Mouse (Mus musculus): ENCODE results near the gene Frmd4b. TPM values are rescaled to one million over a fixed set of nuclear protein-coding genes. Genes with fewer than 3 reads are reported as not detected.
A peak's percentile ranks its signal among the peaks of the same experiment; 100 is the strongest.

The Frmd4b gene
- polyA plus RNA-seq, 1 experiment from 2014 or later: 17.6 TPM

DNA sequence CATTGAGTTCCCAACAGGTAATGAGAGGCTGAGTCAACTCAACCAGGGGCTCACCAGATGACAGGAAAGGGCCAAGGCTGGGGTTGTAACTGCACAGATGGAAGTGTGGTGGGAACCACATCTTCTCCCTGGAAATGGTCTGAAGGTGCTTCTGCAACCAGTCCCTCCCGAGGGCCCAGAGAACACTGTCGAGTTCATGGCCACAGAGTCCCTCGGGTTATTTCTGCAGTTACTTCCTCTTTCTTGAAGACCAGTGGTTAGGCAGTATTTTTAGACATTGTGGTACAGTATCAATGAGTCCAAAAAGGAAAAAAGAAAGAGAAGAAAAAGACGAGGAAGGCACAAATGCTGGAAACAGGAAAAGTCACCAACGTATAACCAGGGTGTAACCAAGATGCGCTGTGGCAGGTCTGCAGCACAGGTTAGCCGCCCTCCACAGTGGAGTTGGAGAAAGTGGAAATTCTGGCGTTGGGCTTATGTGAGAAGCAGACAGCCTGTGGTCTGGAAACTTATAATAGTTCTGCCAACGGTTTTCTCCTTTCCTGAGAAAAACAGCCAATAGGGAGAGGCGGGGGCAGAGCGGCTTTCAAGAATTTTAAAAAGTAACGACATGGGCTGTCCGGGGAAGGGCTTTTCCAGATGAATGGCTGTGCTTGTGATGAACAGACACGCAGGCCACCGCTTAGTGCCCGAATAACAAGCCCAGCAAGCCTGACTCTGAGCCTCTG, 178.3 kb downstream of the Frmd4b start:
- ATAC-seq (ENCODE audit: insufficient number of reproducible peaks, insufficient read depth, low FRiP score, low read depth): no peak
- H3K9ac ChIP-seq (ENCODE audit: low read length): no peak overlapping the region
- H3K27ac ChIP-seq (replicated peaks in 1 of 2; ENCODE audit: control insufficient read depth in 1 of 2, insufficient read depth in 1 of 2, low read depth in 2 of 2, low read length in 2 of 2): no peak overlapping the region
- H3K9me3 ChIP-seq (ENCODE audit: control insufficient read depth, low read length): no peaks in the 10 kb centered on the region
- 72% methylated on average over 16 of the region's 16 CpGs for WGBS
- peaks cover 0 to 6% of the 10 kb centered on the region in 2 experiments; a peak in 1 of 4 replicates for H3K4me1 ChIP-seq (ENCODE audit: control insufficient read depth in 2 of 2, insufficient read depth in 2 of 2, low read length in 2 of 2)
- no peaks in the 10 kb centered on the region for H3K27me3 ChIP-seq (ENCODE audit: control insufficient read depth, insufficient read depth, low read length)
- no peaks in the 10 kb centered on the region for H3K36me3 ChIP-seq (ENCODE audit: control insufficient read depth, insufficient read depth, low read length)
- no peak overlapping the region for H3K4me2 ChIP-seq (ENCODE audit: low read length)
- no peak overlapping the region for H3K4me3 ChIP-seq (ENCODE audit: control insufficient read depth in 1 of 2, insufficient read depth in 1 of 2, low read depth in 1 of 2, low read length in 2 of 2)

- WGBS: 69% methylated on average over 4 of the region's 4 CpGs
- ATAC-seq (ENCODE audit: insufficient number of reproducible peaks, insufficient read depth, low FRiP score, low read depth): no peak
- no peak overlapping the region for H3K4me2 ChIP-seq (ENCODE audit: low read length)
- no peaks in the 10 kb centered on the region for H3K9me3 ChIP-seq (ENCODE audit: control insufficient read depth, low read length)
- no peak overlapping the region for H3K4me3 ChIP-seq (ENCODE audit: control insufficient read depth in 1 of 2, insufficient read depth in 1 of 2, low read depth in 1 of 2, low read length in 2 of 2)
- H3K27me3 ChIP-seq (ENCODE audit: control insufficient read depth, insufficient read depth, low read length): no peaks in the 10 kb centered on the region
- no peak overlapping the region for H3K9ac ChIP-seq (ENCODE audit: low read length)
- no peak overlapping the region for H3K27ac ChIP-seq (replicated peaks in 1 of 2; ENCODE audit: control insufficient read depth in 1 of 2, insufficient read depth in 1 of 2, low read depth in 2 of 2, low read length in 2 of 2)
- H3K4me1 ChIP-seq (ENCODE audit: control insufficient read depth in 2 of 2, insufficient read depth in 2 of 2, low read length in 2 of 2): peaks cover 8 to 16% of the 10 kb centered on the region in 2 experiments; a peak in 1 of 4 replicates
- no peaks in the 10 kb centered on the region for H3K36me3 ChIP-seq (ENCODE audit: control insufficient read depth, insufficient read depth, low read length)
These were observed 182.6 kb downstream of the Frmd4b start for GRCm38 (mm10) chr6:97434753-97435152.

DNA sequence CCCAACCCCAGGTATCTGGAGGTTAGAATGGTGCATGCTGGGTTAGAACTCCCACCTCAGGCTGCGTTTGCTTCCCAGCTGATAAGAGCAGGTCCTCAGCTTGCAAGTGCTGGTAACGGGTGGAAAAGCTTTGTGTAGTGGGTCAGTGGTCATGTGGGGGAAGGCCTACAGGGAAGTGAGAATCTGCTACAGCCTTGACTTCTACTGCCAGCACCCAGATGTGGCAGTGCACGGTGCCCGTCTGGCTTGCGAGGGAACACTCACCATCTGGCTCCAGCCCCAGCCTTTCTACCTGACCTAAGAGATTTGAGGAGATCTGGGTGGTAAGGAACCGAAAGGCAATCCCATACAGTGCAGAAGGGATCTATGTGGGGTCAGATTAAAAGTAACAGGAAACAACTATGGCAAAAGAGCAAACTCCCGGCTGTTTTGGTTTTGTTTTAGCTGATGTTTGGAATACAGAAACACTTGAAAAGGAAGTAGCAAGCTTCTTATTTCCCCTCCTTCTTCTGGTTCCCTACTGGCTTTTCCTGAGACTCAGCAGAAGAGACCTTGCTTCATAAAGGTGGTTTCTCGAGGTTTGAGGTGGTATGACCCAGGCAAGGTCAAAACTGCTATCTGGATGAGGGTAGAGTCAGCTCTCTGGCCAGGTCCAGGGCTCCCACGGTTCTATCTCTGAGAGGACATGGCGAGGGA, 185.9 kb downstream of the Frmd4b start:
- Histone ChIP-seq H3K4me2 (ENCODE audit: low read length) (no peak overlapping the region), H3K9me3 (ENCODE audit: control insufficient read depth, low read length) (no peaks in the 10 kb centered on the region), H3K4me1 (ENCODE audit: control insufficient read depth in 2 of 2, insufficient read depth in 2 of 2, low read length in 2 of 2) (peaks cover 9 to 18% of the 10 kb centered on the region in 2 experiments; a peak in 1 of 4 replicates), H3K36me3 (ENCODE audit: control insufficient read depth, insufficient read depth, low read length) (no peaks in the 10 kb centered on the region), H3K9ac (ENCODE audit: low read length) (no peak overlapping the region), H3K27ac (replicated peaks in 1 of 2; ENCODE audit: control insufficient read depth in 1 of 2, insufficient read depth in 1 of 2, low read depth in 2 of 2, low read length in 2 of 2) (no peak overlapping the region), H3K4me3 (ENCODE audit: control insufficient read depth in 1 of 2, insufficient read depth in 1 of 2, low read depth in 1 of 2, low read length in 2 of 2) (no peak overlapping the region), H3K27me3 (ENCODE audit: control insufficient read depth, insufficient read depth, low read length) (no peaks in the 10 kb centered on the region)
- 59% methylated on average over 10 of the region's 10 CpGs for WGBS
- ATAC-seq (ENCODE audit: insufficient number of reproducible peaks, insufficient read depth, low FRiP score, low read depth): no peak

DNA sequence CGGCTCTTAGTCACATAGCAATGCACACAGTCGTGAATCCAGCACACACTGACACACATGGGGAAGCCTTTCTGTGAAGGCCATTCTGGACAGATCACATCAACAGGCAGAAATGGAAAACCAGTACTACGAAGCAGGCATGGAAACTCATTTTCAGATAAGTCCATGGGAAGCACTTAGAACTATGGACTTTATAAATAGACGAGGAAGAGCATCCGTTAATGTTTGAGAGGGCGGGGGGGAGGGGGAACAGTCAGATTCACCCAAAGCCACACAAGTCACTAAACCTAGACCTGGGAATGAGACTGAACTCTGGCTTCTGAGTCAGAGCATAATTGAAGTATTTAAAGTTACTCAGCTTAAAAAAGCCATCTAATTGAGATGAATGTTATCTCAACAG, 186.8 kb downstream of the Frmd4b start:
- H3K4me1 ChIP-seq (ENCODE audit: control insufficient read depth in 2 of 2, insufficient read depth in 2 of 2, low read length in 2 of 2): peaks cover 9 to 18% of the 10 kb centered on the region in 2 experiments; a peak in 1 of 4 replicates
- H3K9me3 ChIP-seq (ENCODE audit: control insufficient read depth, low read length): no peaks in the 10 kb centered on the region
- ATAC-seq (ENCODE audit: insufficient number of reproducible peaks, insufficient read depth, low FRiP score, low read depth): no peak
- H3K9ac ChIP-seq (ENCODE audit: low read length): no peak overlapping the region
- H3K27ac ChIP-seq (replicated peaks in 1 of 2; ENCODE audit: control insufficient read depth in 1 of 2, insufficient read depth in 1 of 2, low read depth in 2 of 2, low read length in 2 of 2): peak overlapping the region; percentile 10 to 35; a peak in 2 of 4 replicates
- no peak overlapping the region for H3K4me2 ChIP-seq (ENCODE audit: low read length)
- WGBS: 27% methylated on average over 6 of the region's 6 CpGs
- no peaks in the 10 kb centered on the region for H3K36me3 ChIP-seq (ENCODE audit: control insufficient read depth, insufficient read depth, low read length)
- no peak overlapping the region for H3K4me3 ChIP-seq (ENCODE audit: control insufficient read depth in 1 of 2, insufficient read depth in 1 of 2, low read depth in 1 of 2, low read length in 2 of 2)
- no peaks in the 10 kb centered on the region for H3K27me3 ChIP-seq (ENCODE audit: control insufficient read depth, insufficient read depth, low read length)

DNA sequence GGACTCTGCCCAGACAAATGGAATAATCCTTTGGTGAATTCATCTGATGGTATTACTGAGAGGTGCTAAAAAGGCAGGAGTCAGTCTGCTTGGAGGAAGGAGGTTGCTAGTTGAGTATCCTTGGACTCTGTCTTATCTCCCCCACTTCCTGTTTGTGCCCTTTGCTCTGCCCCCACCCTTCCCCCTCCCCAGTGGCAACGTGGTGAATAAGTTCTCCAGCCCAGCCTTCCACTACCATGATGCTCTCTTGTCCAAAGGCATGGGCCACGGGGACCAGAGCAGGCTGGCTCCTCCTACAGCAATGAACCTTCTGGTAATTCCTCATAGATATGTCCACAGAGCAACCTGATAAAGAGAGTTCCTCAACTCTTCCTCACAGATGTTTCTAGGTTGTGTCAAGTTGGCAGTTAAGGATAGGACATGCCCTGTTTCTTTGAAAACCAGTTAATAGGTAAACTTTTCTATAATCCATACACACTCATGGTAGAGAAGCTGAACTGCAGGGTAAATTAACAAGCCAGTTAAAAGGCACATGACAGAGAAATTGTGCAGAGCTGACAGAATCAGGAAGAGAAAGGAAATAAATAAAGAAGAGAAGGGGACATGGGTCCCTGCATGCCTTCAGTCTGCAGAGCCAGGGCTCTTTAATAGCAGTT, 187.5 kb downstream of the Frmd4b start:
- Histone ChIP-seq H3K4me2 (ENCODE audit: low read length) (no peak overlapping the region), H3K4me1 (ENCODE audit: control insufficient read depth in 2 of 2, insufficient read depth in 2 of 2, low read length in 2 of 2) (peaks cover 9 to 18% of the 10 kb centered on the region in 2 experiments; a peak in 1 of 4 replicates), H3K9me3 (ENCODE audit: control insufficient read depth, low read length) (no peaks in the 10 kb centered on the region), H3K4me3 (ENCODE audit: control insufficient read depth in 1 of 2, insufficient read depth in 1 of 2, low read depth in 1 of 2, low read length in 2 of 2) (no peak overlapping the region), H3K36me3 (ENCODE audit: control insufficient read depth, insufficient read depth, low read length) (no peaks in the 10 kb centered on the region), H3K9ac (ENCODE audit: low read length) (no peak overlapping the region), H3K27me3 (ENCODE audit: control insufficient read depth, insufficient read depth, low read length) (no peaks in the 10 kb centered on the region), H3K27ac (replicated peaks in 1 of 2; ENCODE audit: control insufficient read depth in 1 of 2, insufficient read depth in 1 of 2, low read depth in 2 of 2, low read length in 2 of 2) (peak overlapping the region in 1 of 2 experiments; percentile 35; a peak in 2 of 4 replicates)
- ATAC-seq (ENCODE audit: insufficient number of reproducible peaks, insufficient read depth, low FRiP score, low read depth): no peak
- 8% methylated on average over 2 of the region's 2 CpGs for WGBS

GRCm38 (mm10) chr6:97419771-97420446, 197.4 kb downstream of the Frmd4b start:
- Histone ChIP-seq H3K36me3 (ENCODE audit: control insufficient read depth, insufficient read depth, low read length) (no peaks in the 10 kb centered on the region), H3K4me1 (ENCODE audit: control insufficient read depth in 2 of 2, insufficient read depth in 2 of 2, low read length in 2 of 2) (no peaks in the 10 kb centered on the region), H3K4me2 (ENCODE audit: low read length) (no peak overlapping the region), H3K9ac (ENCODE audit: low read length) (no peak overlapping the region), H3K27me3 (ENCODE audit: control insufficient read depth, insufficient read depth, low read length) (0 out of 2 replicates have a peak, but pooled peaks cover 3% of the 10 kb centered on the region), H3K27ac (replicated peaks in 1 of 2; ENCODE audit: control insufficient read depth in 1 of 2, insufficient read depth in 1 of 2, low read depth in 2 of 2, low read length in 2 of 2) (no peak overlapping the region), H3K4me3 (ENCODE audit: control insufficient read depth in 1 of 2, insufficient read depth in 1 of 2, low read depth in 1 of 2, low read length in 2 of 2) (no peak overlapping the region), H3K9me3 (ENCODE audit: control insufficient read depth, low read length) (no peaks in the 10 kb centered on the region)
- ATAC-seq (ENCODE audit: insufficient number of reproducible peaks, insufficient read depth, low FRiP score, low read depth): no peak
- 49% methylated on average over 7 of the region's 7 CpGs for WGBS

GRCm38 (mm10) chr6:97416972-97417554, 200.3 kb downstream of the Frmd4b start:
- no peaks in the 10 kb centered on the region for H3K4me1 ChIP-seq (ENCODE audit: control insufficient read depth in 2 of 2, insufficient read depth in 2 of 2, low read length in 2 of 2)
- no peaks in the 10 kb centered on the region for H3K9me3 ChIP-seq (ENCODE audit: control insufficient read depth, low read length)
- 58% methylated on average over 13 of the region's 13 CpGs for WGBS
- H3K9ac ChIP-seq (ENCODE audit: low read length): no peak overlapping the region
- H3K27me3 ChIP-seq (ENCODE audit: control insufficient read depth, insufficient read depth, low read length): 0 out of 2 replicates have a peak, but pooled peaks cover 3% of the 10 kb centered on the region
- no peaks in the 10 kb centered on the region for H3K36me3 ChIP-seq (ENCODE audit: control insufficient read depth, insufficient read depth, low read length)
- no peak overlapping the region for H3K4me2 ChIP-seq (ENCODE audit: low read length)
- no peak overlapping the region for H3K27ac ChIP-seq (replicated peaks in 1 of 2; ENCODE audit: control insufficient read depth in 1 of 2, insufficient read depth in 1 of 2, low read depth in 2 of 2, low read length in 2 of 2)
- H3K4me3 ChIP-seq (ENCODE audit: control insufficient read depth in 1 of 2, insufficient read depth in 1 of 2, low read depth in 1 of 2, low read length in 2 of 2): no peak overlapping the region
- no peak for ATAC-seq (ENCODE audit: insufficient number of reproducible peaks, insufficient read depth, low FRiP score, low read depth)
